Mouse (Mus musculus): Measurements from ENCODE around the gene Olfr1359. TPM values are rescaled to one million over a fixed set of nuclear protein-coding genes. Genes with fewer than 3 reads are reported as not detected.
"Not testable (repeated sequence)": the region's sequence is repeated elsewhere in the genome, so short reads cannot be mapped to it uniquely, and the experiment has no call there.

Olfr1359 gene
- polyA plus RNA-seq, 1 experiment from 2014 or later, result not detected

DNA sequence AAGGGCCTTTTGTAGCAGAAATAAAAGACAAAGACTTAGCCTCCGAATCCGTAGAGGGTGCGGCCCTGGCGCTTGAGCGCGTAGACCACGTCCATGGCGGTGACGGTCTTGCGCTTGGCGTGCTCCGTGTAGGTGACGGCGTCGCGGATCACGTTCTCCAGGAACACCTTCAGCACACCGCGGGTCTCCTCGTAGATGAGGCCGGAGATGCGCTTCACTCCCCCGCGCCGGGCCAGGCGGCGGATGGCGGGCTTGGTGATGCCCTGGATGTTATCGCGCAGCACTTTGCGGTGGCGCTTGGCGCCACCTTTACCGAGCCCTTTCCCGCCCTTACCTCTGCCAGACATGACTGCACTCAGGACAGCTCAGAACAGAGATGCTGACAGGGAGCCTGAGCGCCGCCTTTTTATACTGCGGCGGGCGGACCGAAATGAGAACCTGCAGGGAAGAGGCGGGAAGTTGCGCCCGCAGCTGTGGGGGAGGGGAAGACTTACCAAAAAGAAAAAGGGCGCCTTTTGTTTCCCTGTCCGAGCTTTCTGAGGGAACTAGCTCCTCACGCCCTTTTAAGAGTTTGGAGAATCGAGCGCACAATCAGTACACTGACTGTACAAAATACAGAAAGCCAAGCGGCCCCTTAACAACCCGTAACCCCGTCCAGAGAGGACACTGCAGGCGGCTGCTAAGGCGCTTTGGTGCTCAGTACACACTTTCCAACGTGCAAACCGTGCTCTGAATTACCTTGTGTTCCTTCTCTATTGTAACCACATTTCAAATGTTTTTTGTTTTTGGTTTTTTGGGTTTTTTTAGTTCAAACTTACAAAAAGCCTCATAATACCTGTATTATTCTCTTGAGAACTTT lies 52.5 kb downstream of the Olfr1359 start, which contains the start of gene Hist1h4k:
Gene Hist1h4k (minus strand): TSS at position 347 of the 859 bp plus-strand sequence.
- peak within 1 kb of the TSS; percentile 89 for H3K27ac ChIP-seq (ENCODE audit: low read length)
- peak; percentile 78 for ATAC-seq
- not testable (repeated sequence) for H3K27me3 ChIP-seq (replicated peaks; ENCODE audit: control insufficient read depth, insufficient read depth, low read length); H3K36me3 ChIP-seq (ENCODE audit: control insufficient read depth, insufficient read depth, low read length); H3K4me1 ChIP-seq (ENCODE audit: control insufficient read depth, insufficient read depth, low read length); H3K9me3 ChIP-seq (ENCODE audit: control insufficient read depth, low read length)
- peak within 1 kb of the TSS; percentile 55 for H3K4me3 ChIP-seq (ENCODE audit: low read length)
- peak within 1 kb of the TSS; percentile 56 for H3K4me2 ChIP-seq (ENCODE audit: low read depth, low read length)
- peak within 1 kb of the TSS; percentile 68 for H3K9ac ChIP-seq (ENCODE audit: low read depth, low read length)
- under 1% methylated on average over 45 of the region's 56 CpGs for WGBS

DNA sequence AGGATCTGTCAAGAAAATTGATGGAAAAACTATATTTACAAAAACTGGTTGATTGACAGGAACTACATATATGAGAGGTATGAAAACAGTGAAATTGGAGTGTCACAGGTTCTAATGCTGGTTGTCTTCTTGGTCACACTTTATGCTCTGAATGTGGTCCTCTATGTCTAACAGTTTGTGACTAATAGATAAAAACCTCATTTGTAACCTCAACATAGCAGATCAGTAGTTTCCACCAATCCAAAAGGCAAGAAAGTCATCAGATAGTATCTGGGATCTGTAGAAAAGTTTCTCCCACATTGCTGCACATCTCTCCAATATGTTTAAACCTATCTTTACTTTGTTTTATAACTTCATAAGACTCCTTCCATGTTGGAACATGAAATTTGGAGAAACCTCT lies 53.5 kb downstream of the Olfr1359 start:
- Histone ChIP-seq H3K9ac (ENCODE audit: low read depth, low read length) (no peak overlapping the region), H3K4me2 (ENCODE audit: low read depth, low read length) (no peak overlapping the region), H3K4me3 (ENCODE audit: low read length) (no peak overlapping the region), H3K4me1 (ENCODE audit: control insufficient read depth, insufficient read depth, low read length) (peaks cover 9% of the 10 kb centered on the region; the same call in 1 of the 2 replicates), H3K9me3 (ENCODE audit: control insufficient read depth, low read length) (no peaks in the 10 kb centered on the region), H3K27ac (ENCODE audit: low read length) (no peak overlapping the region), H3K27me3 (replicated peaks; ENCODE audit: control insufficient read depth, insufficient read depth, low read length) (no peaks in the 10 kb centered on the region), H3K36me3 (ENCODE audit: control insufficient read depth, insufficient read depth, low read length) (no peaks in the 10 kb centered on the region)
- no peak for ATAC-seq

GRCm38 (mm10) chr13:21751827-21752226 lies 53.9 kb downstream of the Olfr1359 start:
- 71% methylated on average over 3 of the region's 3 CpGs for WGBS
- Histone ChIP-seq H3K36me3 (ENCODE audit: control insufficient read depth, insufficient read depth, low read length) (no peaks in the 10 kb centered on the region), H3K9me3 (ENCODE audit: control insufficient read depth, low read length) (no peaks in the 10 kb centered on the region), H3K4me1 (ENCODE audit: control insufficient read depth, insufficient read depth, low read length) (peaks cover 9% of the 10 kb centered on the region; the same call in 1 of the 2 replicates), H3K9ac (ENCODE audit: low read depth, low read length) (no peak overlapping the region), H3K4me2 (ENCODE audit: low read depth, low read length) (no peak overlapping the region), H3K4me3 (ENCODE audit: low read length) (no peak overlapping the region), H3K27ac (ENCODE audit: low read length) (peak overlapping the region; percentile 12; the same call in 1 of the 2 replicates), H3K27me3 (replicated peaks; ENCODE audit: control insufficient read depth, insufficient read depth, low read length) (no peaks in the 10 kb centered on the region)
- no peak for ATAC-seq

DNA sequence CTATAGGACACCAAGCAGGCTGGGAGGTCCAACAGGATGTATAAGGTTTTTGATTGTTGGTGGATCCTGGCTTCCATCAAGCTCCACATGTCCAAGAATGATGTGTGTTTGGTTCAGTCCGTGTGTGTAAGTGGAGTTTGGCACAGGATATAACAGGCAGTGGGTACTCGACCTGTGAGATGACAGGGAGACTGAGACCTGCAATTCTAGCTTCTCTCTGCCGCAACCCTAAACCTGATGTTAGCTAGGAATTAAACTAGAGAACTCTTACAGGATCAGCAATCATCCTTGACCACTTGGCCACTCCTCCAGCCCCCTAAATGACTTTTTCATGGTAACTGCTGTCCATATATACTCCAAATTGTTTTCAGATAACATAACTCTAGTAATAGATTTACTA lies 54.4 kb downstream of the Olfr1359 start:
- H3K9ac ChIP-seq (ENCODE audit: low read depth, low read length), result 0 out of 2 replicates have a peak overlapping the region, but pooled peaks have one; percentile 29
- 42% methylated on average over 3 of the region's 3 CpGs for WGBS
- no peaks in the 10 kb centered on the region for H3K27me3 ChIP-seq (replicated peaks; ENCODE audit: control insufficient read depth, insufficient read depth, low read length)
- peak overlapping the region; percentile 12; the same call in 1 of the 2 replicates for H3K27ac ChIP-seq (ENCODE audit: low read length)
- H3K4me1 ChIP-seq (ENCODE audit: control insufficient read depth, insufficient read depth, low read length), result peaks cover 8% of the 10 kb centered on the region; the same call in 1 of the 2 replicates
- no peak for ATAC-seq
- 0 out of 2 replicates have a peak overlapping the region, but pooled peaks have one; percentile 1 for H3K4me3 ChIP-seq (ENCODE audit: low read length)
- H3K4me2 ChIP-seq (ENCODE audit: low read depth, low read length), result peak overlapping the region; percentile 60
- no peaks in the 10 kb centered on the region for H3K36me3 ChIP-seq (ENCODE audit: control insufficient read depth, insufficient read depth, low read length)
- H3K9me3 ChIP-seq (ENCODE audit: control insufficient read depth, low read length), result no peaks in the 10 kb centered on the region

DNA sequence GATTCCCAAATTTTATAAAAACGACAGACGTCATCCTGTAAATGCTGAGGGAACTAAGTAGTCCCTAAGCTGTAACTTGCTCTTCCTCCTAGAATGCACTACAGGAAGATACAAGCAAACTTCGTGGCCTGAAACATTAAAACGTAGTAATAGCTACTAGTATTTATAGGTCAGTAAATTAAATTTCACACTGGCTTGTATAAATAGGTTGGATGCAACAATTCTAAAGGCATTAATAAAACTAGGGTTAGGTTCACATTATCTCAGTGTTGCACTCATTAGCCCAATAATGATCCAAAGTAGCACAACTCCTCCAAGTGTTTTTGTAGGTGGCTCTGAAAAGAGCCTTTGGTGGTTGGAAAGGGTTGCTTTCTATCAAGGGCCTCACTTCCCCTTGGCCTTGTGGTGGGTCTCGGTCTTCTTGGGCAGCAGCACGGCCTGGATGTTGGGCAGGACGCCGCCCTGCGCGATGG lies 55.2 kb downstream of the Olfr1359 start:
- Histone ChIP-seq H3K4me2 (ENCODE audit: low read depth, low read length) (peak overlapping the region; percentile 60), H3K27ac (ENCODE audit: low read length) (peak overlapping the region; percentile 93), H3K4me1 (ENCODE audit: control insufficient read depth, insufficient read depth, low read length) (peaks cover 5% of the 10 kb centered on the region; the same call in 1 of the 2 replicates), H3K27me3 (replicated peaks; ENCODE audit: control insufficient read depth, insufficient read depth, low read length) (no peaks in the 10 kb centered on the region), H3K4me3 (ENCODE audit: low read length) (peak overlapping the region; percentile 48), H3K9ac (ENCODE audit: low read depth, low read length) (peak overlapping the region; percentile 70), H3K9me3 (ENCODE audit: control insufficient read depth, low read length) (no peaks in the 10 kb centered on the region), H3K36me3 (ENCODE audit: control insufficient read depth, insufficient read depth, low read length) (no peaks in the 10 kb centered on the region)
- ATAC-seq, result no peak
- WGBS, result 3% methylated on average over 10 of the region's 10 CpGs

- H3K27me3 ChIP-seq (replicated peaks; ENCODE audit: control insufficient read depth, insufficient read depth, low read length); H3K4me1 ChIP-seq (ENCODE audit: control insufficient read depth, insufficient read depth, low read length); H3K36me3 ChIP-seq (ENCODE audit: control insufficient read depth, insufficient read depth, low read length); H3K9me3 ChIP-seq (ENCODE audit: control insufficient read depth, low read length): not testable (repeated sequence)
- Histone ChIP-seq H3K4me2 (ENCODE audit: low read depth, low read length) (peak within 1 kb of the TSS; percentile 65), H3K4me3 (ENCODE audit: low read length) (peak within 1 kb of the TSS; percentile 49), H3K9ac (ENCODE audit: low read depth, low read length) (peak within 1 kb of the TSS; percentile 70), H3K27ac (ENCODE audit: low read length) (peak within 1 kb of the TSS; percentile 93)
- ATAC-seq, result peak; percentile 94
- WGBS, result under 1% methylated on average over 44 of the region's 50 CpGs
These were observed 55.8 kb downstream of the Olfr1359 start, which contains the start of the genes Hist1h2ak and Hist1h2bn for GRCm38 (mm10) chr13:21753524-21754285. Gene Hist1h2ak, minus strand, starts transcription at chr13:21753827. Gene Hist1h2bn, plus strand, starts transcription at chr13:21754123.

GRCm38 (mm10) chr13:21754294-21755001 lies 56.5 kb downstream of the Olfr1359 start:
- ATAC-seq, result peak; percentile 17
- H3K4me2 ChIP-seq (ENCODE audit: low read depth, low read length), result peak overlapping the region; percentile 65

GRCm38 (mm10) chr13:21755707-21756106 lies 57.8 kb downstream of the Olfr1359 start:
- Histone ChIP-seq H3K9ac (ENCODE audit: low read depth, low read length) (no peak overlapping the region), H3K27me3 (replicated peaks; ENCODE audit: control insufficient read depth, insufficient read depth, low read length) (no peaks in the 10 kb centered on the region), H3K4me1 (ENCODE audit: control insufficient read depth, insufficient read depth, low read length) (0 out of 2 replicates have a peak, but pooled peaks cover 3% of the 10 kb centered on the region), H3K36me3 (ENCODE audit: control insufficient read depth, insufficient read depth, low read length) (no peaks in the 10 kb centered on the region), H3K9me3 (ENCODE audit: control insufficient read depth, low read length) (no peaks in the 10 kb centered on the region), H3K4me2 (ENCODE audit: low read depth, low read length) (no peak overlapping the region), H3K4me3 (ENCODE audit: low read length) (no peak overlapping the region), H3K27ac (ENCODE audit: low read length) (no peak overlapping the region)
- WGBS, result 69% methylated on average over 1 of the region's 1 CpGs
- no peak for ATAC-seq

More at GRCm38 (mm10) chr13:21754294-21755001, 56.5 kb downstream of the Olfr1359 start:
- H3K4me1 ChIP-seq (ENCODE audit: control insufficient read depth, insufficient read depth, low read length); H3K9me3 ChIP-seq (ENCODE audit: control insufficient read depth, low read length); H3K27me3 ChIP-seq (replicated peaks; ENCODE audit: control insufficient read depth, insufficient read depth, low read length); H3K36me3 ChIP-seq (ENCODE audit: control insufficient read depth, insufficient read depth, low read length): not testable (repeated sequence)
- peak overlapping the region; percentile 65 for H3K9ac ChIP-seq (ENCODE audit: low read depth, low read length)
- under 1% methylated on average over 19 of the region's 26 CpGs for WGBS
- H3K27ac ChIP-seq (ENCODE audit: low read length), result peak overlapping the region; percentile 83
- peak overlapping the region; percentile 49 for H3K4me3 ChIP-seq (ENCODE audit: low read length)
